Mouse (Mus musculus): ENCODE data around the gene Snapc1. TPM values are rescaled to one million over a fixed set of nuclear protein-coding genes. Genes with fewer than 3 reads are reported as not detected.

The Snapc1 gene
- 8.9 and 9.5 TPM in 2 replicates for polyA plus RNA-seq (2016; fragmentation: Nextera tagmentation; extraction: Ambion mirVana)

DNA sequence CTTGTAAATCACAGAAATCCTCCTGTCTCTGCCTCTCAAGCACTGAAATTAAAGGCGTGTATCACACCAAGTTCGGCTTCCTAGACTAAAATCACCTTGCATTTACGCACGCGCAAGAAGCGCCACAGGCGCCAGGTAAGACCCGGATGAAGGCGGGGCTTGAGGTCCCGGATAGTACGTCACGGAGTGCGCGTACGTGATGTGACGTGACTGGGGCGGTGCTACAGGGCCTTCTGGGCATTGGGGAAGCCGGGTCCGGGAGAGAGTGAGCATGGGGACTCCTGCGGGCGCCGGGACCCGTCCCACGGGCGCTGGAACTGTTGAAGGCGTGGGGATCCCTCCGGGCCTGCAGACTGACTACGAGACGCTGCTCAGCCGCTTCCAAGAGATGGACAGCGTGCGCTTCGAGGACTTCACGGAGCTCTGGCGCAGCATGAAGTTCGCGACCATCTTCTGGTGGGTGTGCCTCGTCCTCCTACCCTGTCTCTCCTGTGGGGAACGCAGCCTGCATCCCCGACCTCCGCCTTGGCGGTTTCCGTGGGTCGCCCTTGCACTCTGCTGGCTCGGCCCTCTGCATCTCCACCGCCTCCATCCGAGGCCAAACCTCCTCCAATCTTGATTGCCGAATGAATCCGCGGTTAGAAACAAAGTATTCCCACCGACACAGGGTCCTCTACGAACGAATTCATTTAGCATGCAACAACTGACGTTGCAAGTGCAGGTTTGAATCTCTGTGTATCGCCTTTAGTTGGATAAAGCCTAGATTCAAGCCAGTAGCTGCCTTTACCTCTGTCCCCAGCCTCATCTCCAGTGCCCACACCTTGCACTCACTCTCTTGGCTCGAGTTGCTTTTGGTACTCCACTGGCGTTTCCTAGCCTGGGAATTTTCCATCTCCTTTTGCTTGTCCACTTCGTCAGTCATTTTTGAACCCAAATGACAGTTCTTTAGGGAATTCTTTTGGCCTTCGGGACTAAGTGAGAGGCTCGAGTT is at the start of gene Snapc1:
Gene Snapc1, plus strand, starts transcription at position 191 of the 991 bp plus-strand sequence.
- Histone ChIP-seq H3K4me3 (peak within 1 kb of the TSS; percentile 84), H3K4me2 (peak within 1 kb of the TSS; percentile 91), H3K9ac (peak within 1 kb of the TSS; percentile 81), H3K27ac (peak within 1 kb of the TSS; percentile 69; the same call in 1 of the 2 replicates), H3K9me3 (replicated peaks) (no peaks in the 10 kb centered on the region), H3K36me3 (peaks cover 21% of the 10 kb centered on the region), H3K4me1 (peaks cover 17% of the 10 kb centered on the region), H3K27me3 (replicated peaks) (no peaks in the 10 kb centered on the region)
- ATAC-seq: peak; percentile 100
- 1% methylated on average over 60 of the region's 60 CpGs for WGBS (ENCODE audit: insufficient replicate concordance)

DNA sequence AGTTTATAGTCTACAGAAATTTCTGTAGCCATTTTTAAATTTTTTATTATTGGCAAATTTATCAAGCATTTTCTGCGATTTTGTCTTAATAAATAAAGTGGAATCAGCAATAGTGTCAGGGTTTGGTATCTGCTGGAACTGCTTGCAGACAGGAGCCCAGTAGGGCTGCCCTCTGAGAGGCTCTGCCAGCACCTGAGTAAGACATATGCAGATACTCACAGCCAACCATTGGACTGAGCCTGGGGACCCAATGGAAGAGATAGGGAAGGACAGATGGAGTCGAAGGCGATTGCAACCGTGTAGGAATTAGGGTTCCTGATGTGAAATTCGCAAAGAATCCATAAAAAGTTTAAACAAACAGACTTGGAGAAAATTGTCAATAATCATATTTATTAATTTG is 45.8 kb upstream of the Snapc1 start:
- Histone ChIP-seq H3K9me3 (replicated peaks) (no peaks in the 10 kb centered on the region), H3K9ac (no peak overlapping the region), H3K4me1 (no peaks in the 10 kb centered on the region), H3K27ac (no peak overlapping the region), H3K27me3 (replicated peaks) (no peaks in the 10 kb centered on the region), H3K4me3 (no peak overlapping the region), H3K36me3 (no peaks in the 10 kb centered on the region), H3K4me2 (no peak overlapping the region)
- no peak for ATAC-seq
- WGBS (ENCODE audit: insufficient replicate concordance): 84% methylated on average over 5 of the region's 5 CpGs

- 82% methylated on average over 3 of the region's 3 CpGs for WGBS (ENCODE audit: insufficient replicate concordance)
- Histone ChIP-seq H3K4me1 (no peaks in the 10 kb centered on the region), H3K27ac (no peak overlapping the region), H3K4me2 (no peak overlapping the region), H3K36me3 (peaks cover 69% of the 10 kb centered on the region), H3K4me3 (no peak overlapping the region), H3K9me3 (replicated peaks) (no peaks in the 10 kb centered on the region), H3K9ac (no peak overlapping the region), H3K27me3 (replicated peaks) (no peaks in the 10 kb centered on the region)
- no peak for ATAC-seq
Observed at GRCm38 (mm10) chr12:73930266-73930665, 34.0 kb upstream of the Snapc1 start.

DNA sequence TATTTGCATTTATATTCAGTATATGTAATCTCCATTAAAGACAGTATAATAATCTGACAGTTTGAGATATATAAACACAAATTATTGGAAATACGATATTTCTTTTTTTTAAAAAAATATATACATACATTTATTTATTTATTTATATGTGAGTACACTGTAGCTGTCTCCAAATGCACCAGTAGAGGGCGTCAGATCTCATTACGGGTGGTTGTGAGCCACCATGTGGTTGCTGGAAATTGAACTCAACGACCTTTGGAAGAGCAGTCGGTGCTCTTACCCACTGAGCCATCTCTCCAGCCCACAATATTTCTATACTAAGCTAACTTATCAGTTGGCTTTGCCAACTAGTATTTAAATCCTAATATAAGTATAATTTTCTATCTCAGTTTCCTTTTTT is 33.0 kb upstream of the Snapc1 start:
- no peak for ATAC-seq
- WGBS (ENCODE audit: insufficient replicate concordance): 44% methylated on average over 5 of the region's 5 CpGs
- H3K27me3 ChIP-seq (replicated peaks): no peaks in the 10 kb centered on the region
- no peak overlapping the region for H3K9ac ChIP-seq
- peaks cover 74% of the 10 kb centered on the region for H3K36me3 ChIP-seq
- H3K4me3 ChIP-seq: no peak overlapping the region
- no peaks in the 10 kb centered on the region for H3K9me3 ChIP-seq (replicated peaks)
- H3K4me1 ChIP-seq: no peaks in the 10 kb centered on the region
- no peak overlapping the region for H3K27ac ChIP-seq
- no peak overlapping the region for H3K4me2 ChIP-seq

DNA sequence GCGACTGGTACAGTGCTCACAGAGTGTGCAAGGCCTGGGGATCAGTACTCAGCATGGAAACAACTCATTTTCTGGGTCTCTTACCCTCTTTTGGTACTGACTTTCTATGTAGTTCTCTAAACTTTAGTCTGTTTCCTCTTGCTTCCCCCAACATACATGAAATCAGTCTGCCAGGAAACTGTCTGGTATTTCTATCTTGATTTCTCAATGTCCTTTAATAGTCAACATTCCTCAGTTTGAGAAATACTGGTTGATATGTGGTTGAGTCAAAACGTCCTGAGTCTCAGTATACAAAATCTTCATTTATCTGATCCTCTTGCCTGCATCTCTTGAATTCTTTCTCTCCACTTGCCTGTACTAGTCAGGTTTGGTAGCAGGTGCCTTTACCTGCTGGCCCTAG is 29.8 kb upstream of the Snapc1 start:
- Histone ChIP-seq H3K36me3 (peaks cover 82% of the 10 kb centered on the region), H3K4me3 (no peak overlapping the region), H3K9ac (no peak overlapping the region), H3K9me3 (replicated peaks) (no peaks in the 10 kb centered on the region), H3K4me2 (no peak overlapping the region), H3K27me3 (replicated peaks) (no peaks in the 10 kb centered on the region), H3K4me1 (no peaks in the 10 kb centered on the region), H3K27ac (no peak overlapping the region)
- no peak for ATAC-seq
- 67% methylated on average over 2 of the region's 2 CpGs for WGBS (ENCODE audit: insufficient replicate concordance)

GRCm38 (mm10) chr12:73937353-73937752 is 26.9 kb upstream of the Snapc1 start, which contains the start of gene Gm49321:
Gene Gm49321 (plus strand): TSS chr12:73937653.
- no peaks in the 10 kb centered on the region for H3K4me1 ChIP-seq
- no peak within 1 kb of the TSS for H3K27ac ChIP-seq
- peaks cover 83% of the 10 kb centered on the region for H3K36me3 ChIP-seq
- no peak for ATAC-seq
- no peak within 1 kb of the TSS for H3K9ac ChIP-seq
- no peaks in the 10 kb centered on the region for H3K27me3 ChIP-seq (replicated peaks)
- H3K4me3 ChIP-seq: no peak within 1 kb of the TSS
- 81% methylated on average over 1 of the region's 1 CpGs for WGBS (ENCODE audit: insufficient replicate concordance)
- H3K9me3 ChIP-seq (replicated peaks): no peaks in the 10 kb centered on the region
- no peak within 1 kb of the TSS for H3K4me2 ChIP-seq

- Histone ChIP-seq H3K27ac (no peak overlapping the region), H3K9ac (no peak overlapping the region), H3K9me3 (replicated peaks) (no peaks in the 10 kb centered on the region), H3K4me3 (no peak overlapping the region), H3K36me3 (peaks cover 80% of the 10 kb centered on the region), H3K27me3 (replicated peaks) (no peaks in the 10 kb centered on the region), H3K4me2 (no peak overlapping the region), H3K4me1 (no peaks in the 10 kb centered on the region)
- no peak for ATAC-seq
- 84% methylated on average over 6 of the region's 6 CpGs for WGBS (ENCODE audit: insufficient replicate concordance)
Observed at GRCm38 (mm10) chr12:73939542-73939941, 24.7 kb upstream of the Snapc1 start.

- H3K9ac ChIP-seq: no peak overlapping the region
- no peak overlapping the region for H3K27ac ChIP-seq
- peak overlapping the region; percentile 68; the same call in 1 of the 2 replicates for H3K4me2 ChIP-seq
- H3K27me3 ChIP-seq (replicated peaks): no peaks in the 10 kb centered on the region
- peaks cover 23% of the 10 kb centered on the region for H3K4me1 ChIP-seq
- H3K9me3 ChIP-seq (replicated peaks): no peaks in the 10 kb centered on the region
- ATAC-seq: no peak
- peaks cover 23% of the 10 kb centered on the region for H3K36me3 ChIP-seq
- 87% methylated on average over 4 of the region's 4 CpGs for WGBS (ENCODE audit: insufficient replicate concordance)
- no peak overlapping the region for H3K4me3 ChIP-seq
Observed at GRCm38 (mm10) chr12:73948415-73948814, 15.9 kb upstream of the Snapc1 start.

GRCm38 (mm10) chr12:73949318-73950058 is 14.8 kb upstream of the Snapc1 start:
- Histone ChIP-seq H3K9ac (peak overlapping the region; percentile 54), H3K27me3 (replicated peaks) (no peaks in the 10 kb centered on the region), H3K9me3 (replicated peaks) (no peaks in the 10 kb centered on the region), H3K4me2 (peak overlapping the region; percentile 68), H3K4me3 (peak overlapping the region; percentile 46), H3K27ac (no peak overlapping the region), H3K36me3 (peaks cover 14% of the 10 kb centered on the region), H3K4me1 (peaks cover 34% of the 10 kb centered on the region)
- 15% methylated on average over 46 of the region's 46 CpGs for WGBS (ENCODE audit: insufficient replicate concordance)
- ATAC-seq: peak; percentile 64

DNA sequence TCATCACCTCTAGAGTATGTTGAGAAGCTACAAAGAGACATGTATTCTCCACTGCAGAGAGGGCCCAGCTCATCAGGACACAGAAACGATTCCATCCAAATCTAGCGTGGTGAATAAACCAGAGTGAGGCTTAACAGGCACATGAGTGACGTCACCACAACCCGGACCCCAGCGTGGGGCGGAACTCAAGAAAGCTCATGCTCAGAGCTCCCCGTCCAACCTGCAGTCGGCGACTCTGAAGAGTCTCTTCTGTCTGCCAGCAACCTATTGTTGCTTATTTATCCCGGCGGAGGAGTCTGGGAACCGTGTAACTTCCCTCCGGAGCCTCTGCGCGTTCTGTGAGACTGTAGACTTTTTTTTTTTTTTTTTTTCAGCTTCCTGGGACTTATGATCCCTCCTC is 11.4 kb upstream of the Snapc1 start:
- peaks cover 38% of the 10 kb centered on the region for H3K4me1 ChIP-seq
- peak overlapping the region; percentile 74 for H3K4me2 ChIP-seq
- H3K36me3 ChIP-seq: 0 out of 2 replicates have a peak, but pooled peaks cover under 1% of the 10 kb centered on the region
- ATAC-seq: peak; percentile 38
- H3K27me3 ChIP-seq (replicated peaks): no peaks in the 10 kb centered on the region
- no peak overlapping the region for H3K27ac ChIP-seq
- 10% methylated on average over 15 of the region's 15 CpGs for WGBS (ENCODE audit: insufficient replicate concordance)
- peak overlapping the region; percentile 55 for H3K4me3 ChIP-seq
- peak overlapping the region; percentile 48 for H3K9ac ChIP-seq
- H3K9me3 ChIP-seq (replicated peaks): no peaks in the 10 kb centered on the region

DNA sequence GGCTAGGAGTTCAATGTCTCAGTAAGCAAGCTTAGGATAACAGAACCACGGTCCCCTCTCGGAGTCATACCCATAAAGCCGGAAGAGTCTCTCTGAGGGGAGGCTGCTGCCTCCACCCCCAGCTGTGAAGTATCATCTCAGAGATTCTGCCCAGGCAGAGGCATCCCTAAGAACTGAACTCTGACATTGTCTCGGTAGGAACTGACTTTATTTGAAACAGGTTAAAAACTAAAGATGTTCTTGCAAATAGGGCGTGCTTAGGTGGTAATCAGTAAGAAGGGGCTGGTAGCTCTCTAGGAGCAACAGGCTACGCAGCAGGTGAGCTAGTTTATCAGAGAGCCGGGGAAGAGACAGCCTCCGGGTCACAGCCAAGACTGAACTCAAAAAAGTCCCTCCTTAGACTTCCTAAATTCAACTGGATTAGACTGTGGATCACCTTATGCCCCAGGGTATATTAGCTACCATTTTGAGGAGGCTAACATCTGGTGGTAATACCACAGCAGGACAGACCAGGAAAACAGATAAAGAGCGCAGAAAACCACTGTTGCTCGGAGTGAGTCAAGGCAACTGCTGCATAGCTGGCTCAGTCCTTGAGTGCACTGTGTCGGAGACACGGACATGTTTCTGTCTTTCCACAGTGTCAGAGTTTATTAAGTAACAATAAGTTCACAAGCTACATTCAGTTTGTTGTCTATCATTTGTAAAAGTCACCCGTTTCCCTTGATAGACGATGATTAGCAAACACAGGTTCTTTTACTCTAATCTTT is 10.7 kb upstream of the Snapc1 start:
- peaks cover 36% of the 10 kb centered on the region for H3K4me1 ChIP-seq
- H3K36me3 ChIP-seq: no peaks in the 10 kb centered on the region
- WGBS (ENCODE audit: insufficient replicate concordance): 18% methylated on average over 14 of the region's 14 CpGs
- H3K27me3 ChIP-seq (replicated peaks): no peaks in the 10 kb centered on the region
- peak; percentile 76 for ATAC-seq
- peak overlapping the region; percentile 74 for H3K4me2 ChIP-seq
- H3K9ac ChIP-seq: peak overlapping the region; percentile 48
- peak overlapping the region; percentile 22; the same call in 1 of the 2 replicates for H3K27ac ChIP-seq
- peak overlapping the region; percentile 55 for H3K4me3 ChIP-seq
- no peaks in the 10 kb centered on the region for H3K9me3 ChIP-seq (replicated peaks)

Data from liver, embryonic 12.5 days (tissue).